Mouse (Mus musculus): ENCODE data around the gene Ptprk.

The Ptprk gene

DNA sequence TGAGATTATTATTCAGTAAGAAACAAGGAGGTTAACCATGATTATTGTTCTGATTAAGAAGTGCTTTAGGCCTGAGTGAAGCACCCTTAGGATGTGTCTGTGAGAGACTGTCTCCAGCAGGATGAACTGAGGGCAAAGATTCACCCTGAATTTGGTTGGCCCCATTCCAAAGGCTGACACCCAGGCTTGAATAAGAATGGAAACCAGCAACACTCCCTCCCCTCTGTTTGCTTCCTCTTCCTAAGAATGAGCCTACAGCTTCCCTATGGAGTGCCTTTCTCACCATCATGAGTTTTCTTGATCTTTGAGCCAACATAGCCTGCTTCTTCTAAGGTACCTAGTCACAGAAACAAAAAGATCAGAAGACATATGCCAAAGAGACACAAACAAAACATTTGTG, 350.8 kb downstream of the Ptprk start:
- DNase-seq (ENCODE audit: low read depth, low spot score) = no peak
- H3K27me3 ChIP-seq (ENCODE audit: control insufficient read depth, insufficient read depth, low read length, poor library complexity, severe bottlenecking) = no peaks in the 10 kb centered on the region
- no peaks in the 10 kb centered on the region for H3K36me3 ChIP-seq (ENCODE audit: control insufficient read depth, insufficient read depth, low read length, poor library complexity, severe bottlenecking)

GRCm38 (mm10) chr10:28436084-28436483, 361.5 kb downstream of the Ptprk start:
- H3K36me3 ChIP-seq (ENCODE audit: control insufficient read depth, insufficient read depth, low read length, poor library complexity, severe bottlenecking) = no peaks in the 10 kb centered on the region
- no peaks in the 10 kb centered on the region for H3K27me3 ChIP-seq (ENCODE audit: control insufficient read depth, insufficient read depth, low read length, poor library complexity, severe bottlenecking)
- no peak for DNase-seq (ENCODE audit: low read depth, low spot score)

- no peaks in the 10 kb centered on the region for H3K27me3 ChIP-seq (ENCODE audit: control insufficient read depth, insufficient read depth, low read length, poor library complexity, severe bottlenecking)
- DNase-seq (ENCODE audit: low read depth, low spot score) = no peak
- H3K36me3 ChIP-seq (ENCODE audit: control insufficient read depth, insufficient read depth, low read length, poor library complexity, severe bottlenecking) = no peaks in the 10 kb centered on the region
Observed at GRCm38 (mm10) chr10:28449853-28450252, 375.2 kb downstream of the Ptprk start.

GRCm38 (mm10) chr10:28450642-28451041, 376.0 kb downstream of the Ptprk start:
- H3K36me3 ChIP-seq (ENCODE audit: control insufficient read depth, insufficient read depth, low read length, poor library complexity, severe bottlenecking) = no peaks in the 10 kb centered on the region
- H3K27me3 ChIP-seq (ENCODE audit: control insufficient read depth, insufficient read depth, low read length, poor library complexity, severe bottlenecking) = no peaks in the 10 kb centered on the region
- no peak for DNase-seq (ENCODE audit: low read depth, low spot score)

DNA sequence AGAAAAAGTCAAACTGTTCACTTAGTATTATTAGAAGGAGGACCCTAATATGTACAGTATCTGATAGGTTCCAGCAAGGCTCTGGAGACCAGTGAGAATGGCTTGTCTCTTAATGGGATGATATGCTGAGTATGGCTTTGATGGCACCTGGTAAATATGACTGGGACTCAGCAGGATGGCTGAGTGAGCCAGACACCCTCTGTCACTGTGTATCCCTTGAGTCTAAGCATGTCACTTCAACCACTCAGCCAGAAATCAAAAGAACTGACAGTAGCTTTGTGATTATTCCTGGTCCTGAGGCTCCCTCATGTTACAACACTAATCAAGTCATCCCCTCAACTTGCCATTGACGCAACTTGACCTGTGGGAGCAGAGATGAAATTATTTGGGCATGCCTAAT, 383.4 kb downstream of the Ptprk start:
- Histone ChIP-seq H3K36me3 (ENCODE audit: control insufficient read depth, insufficient read depth, low read length, poor library complexity, severe bottlenecking) (no peaks in the 10 kb centered on the region), H3K27me3 (ENCODE audit: control insufficient read depth, insufficient read depth, low read length, poor library complexity, severe bottlenecking) (no peaks in the 10 kb centered on the region)
- DNase-seq (ENCODE audit: low read depth, low spot score) = no peak

GRCm38 (mm10) chr10:28459963-28460362, 385.3 kb downstream of the Ptprk start:
- no peak for DNase-seq (ENCODE audit: low read depth, low spot score)
- no peaks in the 10 kb centered on the region for H3K27me3 ChIP-seq (ENCODE audit: control insufficient read depth, insufficient read depth, low read length, poor library complexity, severe bottlenecking)
- no peaks in the 10 kb centered on the region for H3K36me3 ChIP-seq (ENCODE audit: control insufficient read depth, insufficient read depth, low read length, poor library complexity, severe bottlenecking)

- DNase-seq (ENCODE audit: low read depth, low spot score) = no peak
- H3K36me3 ChIP-seq (ENCODE audit: control insufficient read depth, insufficient read depth, low read length, poor library complexity, severe bottlenecking) = no peaks in the 10 kb centered on the region
Observed at GRCm38 (mm10) chr10:28463706-28464105, 389.1 kb downstream of the Ptprk start.

GRCm38 (mm10) chr10:28464766-28465548, 390.3 kb downstream of the Ptprk start:
- Histone ChIP-seq H3K36me3 (ENCODE audit: control insufficient read depth, insufficient read depth, low read length, poor library complexity, severe bottlenecking) (no peaks in the 10 kb centered on the region), H3K27me3 (ENCODE audit: control insufficient read depth, insufficient read depth, low read length, poor library complexity, severe bottlenecking) (no peaks in the 10 kb centered on the region)
- no peak for DNase-seq (ENCODE audit: low read depth, low spot score)

More at GRCm38 (mm10) chr10:28463706-28464105, 389.1 kb downstream of the Ptprk start:
- H3K27me3 ChIP-seq (ENCODE audit: control insufficient read depth, insufficient read depth, low read length, poor library complexity, severe bottlenecking) = no peaks in the 10 kb centered on the region

GRCm38 (mm10) chr10:28485574-28485973, 411.0 kb downstream of the Ptprk start:
- DNase-seq (ENCODE audit: low read depth, low spot score) = peak; percentile 26
- H3K36me3 ChIP-seq (ENCODE audit: control insufficient read depth, insufficient read depth, low read length, poor library complexity, severe bottlenecking) = no peaks in the 10 kb centered on the region
- no peaks in the 10 kb centered on the region for H3K27me3 ChIP-seq (ENCODE audit: control insufficient read depth, insufficient read depth, low read length, poor library complexity, severe bottlenecking)

- H3K27me3 ChIP-seq (ENCODE audit: control insufficient read depth, insufficient read depth, low read length, poor library complexity, severe bottlenecking) = no peaks in the 10 kb centered on the region
- H3K36me3 ChIP-seq (ENCODE audit: control insufficient read depth, insufficient read depth, low read length, poor library complexity, severe bottlenecking) = no peaks in the 10 kb centered on the region
- DNase-seq (ENCODE audit: low read depth, low spot score) = no peak
Observed at GRCm38 (mm10) chr10:28491006-28491405, 416.4 kb downstream of the Ptprk start.

- H3K27me3 ChIP-seq (ENCODE audit: control insufficient read depth, insufficient read depth, low read length, poor library complexity, severe bottlenecking) = no peaks in the 10 kb centered on the region
- DNase-seq (ENCODE audit: low read depth, low spot score) = no peak
- no peaks in the 10 kb centered on the region for H3K36me3 ChIP-seq (ENCODE audit: control insufficient read depth, insufficient read depth, low read length, poor library complexity, severe bottlenecking)
Observed at GRCm38 (mm10) chr10:28492206-28492605, 417.6 kb downstream of the Ptprk start.

DNA sequence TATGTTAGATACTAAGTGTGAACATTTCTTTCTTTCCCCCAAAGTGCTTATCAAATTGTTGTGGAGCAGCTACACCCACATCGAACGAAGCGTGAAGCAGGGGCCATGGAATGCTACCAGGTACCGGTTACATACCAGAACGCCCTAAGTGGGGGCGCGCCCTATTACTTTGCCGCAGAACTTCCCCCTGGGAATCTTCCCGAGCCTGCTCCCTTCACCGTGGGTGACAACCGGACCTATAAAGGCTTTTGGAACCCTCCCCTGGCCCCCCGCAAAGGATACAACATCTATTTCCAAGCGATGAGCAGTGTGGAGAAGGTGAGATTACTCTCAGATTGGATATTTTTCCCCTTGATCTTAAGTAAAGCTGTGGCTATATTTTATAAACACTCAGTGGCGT, 418.2 kb downstream of the Ptprk start:
- DNase-seq (ENCODE audit: low read depth, low spot score) = no peak
- no peaks in the 10 kb centered on the region for H3K36me3 ChIP-seq (ENCODE audit: control insufficient read depth, insufficient read depth, low read length, poor library complexity, severe bottlenecking)
- H3K27me3 ChIP-seq (ENCODE audit: control insufficient read depth, insufficient read depth, low read length, poor library complexity, severe bottlenecking) = no peaks in the 10 kb centered on the region

- no peaks in the 10 kb centered on the region for H3K36me3 ChIP-seq (ENCODE audit: control insufficient read depth, insufficient read depth, low read length, poor library complexity, severe bottlenecking)
- no peak for DNase-seq (ENCODE audit: low read depth, low spot score)
Observed at GRCm38 (mm10) chr10:28493271-28493861, 418.7 kb downstream of the Ptprk start.

GRCm38 (mm10) chr10:28497791-28498190, 423.2 kb downstream of the Ptprk start:
- Histone ChIP-seq H3K27me3 (ENCODE audit: control insufficient read depth, insufficient read depth, low read length, poor library complexity, severe bottlenecking) (no peaks in the 10 kb centered on the region), H3K36me3 (ENCODE audit: control insufficient read depth, insufficient read depth, low read length, poor library complexity, severe bottlenecking) (no peaks in the 10 kb centered on the region)
- DNase-seq (ENCODE audit: low read depth, low spot score) = no peak

More at GRCm38 (mm10) chr10:28493271-28493861, 418.7 kb downstream of the Ptprk start:
- H3K27me3 ChIP-seq (ENCODE audit: control insufficient read depth, insufficient read depth, low read length, poor library complexity, severe bottlenecking) = no peaks in the 10 kb centered on the region

DNA sequence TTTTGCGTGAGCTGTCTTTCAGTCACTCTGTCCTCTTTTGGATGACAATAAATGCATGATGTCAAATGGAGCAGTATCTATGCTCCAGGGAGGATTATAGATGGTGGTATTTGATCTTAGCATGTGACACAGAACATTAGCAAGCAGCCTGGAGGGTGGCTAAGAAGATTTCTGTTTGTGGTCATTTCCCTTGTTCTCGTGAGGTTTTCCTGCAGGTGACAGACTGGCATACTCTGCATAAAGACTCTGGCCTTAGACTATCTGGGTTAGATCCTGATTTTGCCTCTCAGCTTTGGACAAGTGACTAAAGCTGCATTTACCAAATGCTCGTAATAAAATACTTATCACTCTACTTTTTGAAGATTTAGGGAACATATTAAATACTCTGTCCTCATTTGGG, 423.9 kb downstream of the Ptprk start:
- Histone ChIP-seq H3K27me3 (ENCODE audit: control insufficient read depth, insufficient read depth, low read length, poor library complexity, severe bottlenecking) (no peaks in the 10 kb centered on the region), H3K36me3 (ENCODE audit: control insufficient read depth, insufficient read depth, low read length, poor library complexity, severe bottlenecking) (no peaks in the 10 kb centered on the region)
- no peak for DNase-seq (ENCODE audit: low read depth, low spot score)
